Mouse (Mus musculus) brown adipose tissue, adult 24 weeks (tissue): Measurements from ENCODE around the gene Fbxo47. TPM values are rescaled to one million over a fixed set of nuclear protein-coding genes. Genes with fewer than 3 reads are reported as not detected.
"Not testable (repeated sequence)": the region's sequence is repeated elsewhere in the genome, so short reads cannot be mapped to it uniquely, and the experiment has no call there.

Experiments
- H3K27ac ChIP-seq: fragments of 200-500 bp; replicated peaks from 2 replicates; pipeline ENCODE4 v1.5.1; 2012; ENCODE audit warnings: low read depth, mild to moderate bottlenecking, low read length
- H3K4me1 ChIP-seq: fragments of 200-500 bp; 2 replicates; pipeline ENCODE4 v1.6.1; 2012; ENCODE audit warnings: low read length, mixed read lengths; ENCODE audit not compliant: control insufficient read depth, insufficient read depth, insufficient read length
- H3K4me3 ChIP-seq: fragments of 200-500 bp; 2 replicates; pipeline ENCODE4 v1.5.1; 2012; ENCODE audit warnings: low read depth, mild to moderate bottlenecking, low read length, moderate library complexity; ENCODE audit not compliant: insufficient read depth
- polyA plus RNA-seq: library from polyadenylated mRNA; stranded (reverse); fragments of >200 nt; gene quantifications from 2 replicates; pipeline ENCODE4 v1.2.4, GENCODE M21; 2012; ENCODE audit not compliant: missing spikeins, insufficient read depth, insufficient read length

Gene Fbxo47
- polyA plus RNA-seq, 1 experiment, result 1.3 TPM

DNA sequence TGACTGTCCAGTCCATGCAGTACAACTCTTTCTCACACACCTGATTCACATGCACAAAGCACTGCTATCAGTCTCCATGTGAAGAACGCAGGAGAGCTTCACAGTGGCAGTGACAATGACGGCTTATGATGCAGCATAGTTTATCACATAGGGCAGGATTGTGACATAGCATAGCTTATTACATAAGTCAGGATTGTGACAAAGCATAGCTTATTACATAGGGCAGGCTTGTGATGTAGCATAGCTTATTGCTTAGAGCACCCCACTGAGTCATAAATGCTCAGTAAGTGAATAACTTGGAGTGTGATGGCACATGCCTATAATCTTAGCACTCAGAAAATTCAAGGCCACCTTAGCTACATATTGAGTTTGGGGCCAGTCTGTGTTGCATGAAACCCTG is 28.5 kb downstream of the Fbxo47 start:
- Histone ChIP-seq H3K27ac (no peak overlapping the region), H3K4me3 (no peak overlapping the region), H3K4me1 (no peaks in the 10 kb centered on the region)

DNA sequence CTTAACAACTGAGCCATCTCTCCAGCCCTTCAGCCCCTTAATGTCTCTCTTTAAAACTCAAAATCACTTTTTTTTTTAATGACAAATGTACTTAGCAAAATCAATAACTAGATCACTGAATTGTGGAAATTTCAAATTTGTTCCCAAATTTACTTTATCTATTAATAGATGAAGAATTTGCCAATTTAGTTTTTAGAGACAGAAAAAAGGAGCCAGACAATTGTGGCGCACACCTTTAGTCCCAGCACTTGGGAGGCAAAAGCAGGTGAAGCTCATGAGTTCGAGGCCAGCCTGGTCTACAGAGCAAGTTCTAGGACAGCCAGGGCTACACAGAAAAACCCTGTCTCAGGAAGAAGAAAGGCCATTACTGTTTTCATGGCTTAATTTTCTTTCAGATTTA is 32.4 kb downstream of the Fbxo47 start:
- H3K4me3 ChIP-seq, result no peak overlapping the region
- no peak overlapping the region for H3K27ac ChIP-seq
- no peaks in the 10 kb centered on the region for H3K4me1 ChIP-seq

DNA sequence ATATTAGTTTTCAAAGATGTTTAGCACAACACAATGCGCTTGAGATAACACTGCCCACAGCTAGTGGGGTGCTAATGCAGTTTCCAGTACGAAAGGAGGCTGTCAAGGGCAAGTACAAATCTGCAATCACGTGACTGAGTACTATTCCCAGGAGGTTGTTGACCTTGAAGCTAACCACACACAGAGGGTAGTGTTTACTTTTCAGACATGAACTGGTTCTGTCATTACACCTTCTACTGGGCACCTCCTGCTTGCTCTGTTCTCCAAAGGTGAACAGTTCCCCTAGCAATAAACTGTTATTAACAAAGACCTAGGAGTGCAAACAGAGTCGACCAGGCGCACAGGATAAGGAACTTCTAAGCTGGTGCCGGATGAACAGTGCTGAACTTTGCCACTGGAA is 33.6 kb downstream of the Fbxo47 start:
- Histone ChIP-seq H3K4me1 (no peaks in the 10 kb centered on the region), H3K4me3 (no peak overlapping the region), H3K27ac (peak overlapping the region; percentile 85)

DNA sequence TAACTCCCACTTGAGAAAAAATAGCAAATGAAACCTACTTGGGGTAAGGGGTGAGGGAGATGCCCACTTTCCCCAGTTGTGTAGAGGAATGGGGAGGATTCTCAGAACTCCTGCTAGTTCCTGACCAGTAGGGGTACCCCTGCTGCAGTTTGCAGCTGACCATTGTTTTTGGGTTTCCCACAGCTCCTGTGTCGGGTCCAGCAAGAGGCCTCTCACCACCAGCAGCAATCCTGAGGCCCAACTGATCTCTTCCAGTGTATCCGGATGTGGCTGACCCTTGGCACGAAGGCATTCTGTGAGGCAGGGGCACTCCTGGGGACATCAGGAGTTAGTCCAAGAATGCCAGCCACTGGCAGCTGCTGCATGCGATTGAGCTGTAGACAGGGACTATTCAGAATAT is 42.0 kb downstream of the Fbxo47 start:
- Histone ChIP-seq H3K27ac (no peak overlapping the region), H3K4me1 (peaks cover 4% of the 10 kb centered on the region; the same call in 1 of the 2 replicates), H3K4me3 (no peak overlapping the region)

DNA sequence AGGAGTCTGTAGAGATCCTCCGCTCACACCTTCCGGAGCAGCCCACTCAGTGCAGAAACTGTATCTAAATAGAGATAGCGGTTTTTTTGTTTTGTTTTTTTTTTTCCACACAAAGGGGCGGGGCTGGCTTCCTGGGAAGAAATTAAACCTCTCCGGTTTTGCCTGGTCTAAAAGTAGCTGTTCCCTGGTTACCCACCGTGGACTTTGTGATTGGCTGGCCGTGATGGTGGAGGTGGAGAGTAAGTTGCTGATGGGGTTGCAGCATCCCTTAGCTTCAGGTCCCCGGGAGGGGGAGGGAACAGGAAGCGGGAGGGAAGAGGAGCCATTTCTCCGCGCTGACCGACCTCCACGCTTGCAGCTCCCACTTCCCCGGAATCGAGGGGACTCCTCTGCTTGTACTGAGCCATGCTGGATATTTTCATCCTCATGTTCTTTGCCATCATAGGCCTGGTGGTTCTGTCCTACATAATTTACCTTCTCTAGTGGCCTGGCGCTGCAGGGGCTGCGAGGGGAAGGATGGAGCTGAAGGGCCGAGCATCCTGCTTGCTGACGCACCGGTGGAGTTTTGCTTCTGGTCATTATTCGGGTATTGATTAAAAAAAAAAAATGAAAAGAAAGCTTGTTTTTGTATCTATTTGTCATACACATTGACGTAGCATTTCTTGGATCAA is 42.8 kb downstream of the Fbxo47 start:
- H3K4me3 ChIP-seq, result peak overlapping the region; percentile 57
- H3K27ac ChIP-seq, result peak overlapping the region; percentile 65
- H3K4me1 ChIP-seq, result peaks cover 4% of the 10 kb centered on the region; the same call in 1 of the 2 replicates

DNA sequence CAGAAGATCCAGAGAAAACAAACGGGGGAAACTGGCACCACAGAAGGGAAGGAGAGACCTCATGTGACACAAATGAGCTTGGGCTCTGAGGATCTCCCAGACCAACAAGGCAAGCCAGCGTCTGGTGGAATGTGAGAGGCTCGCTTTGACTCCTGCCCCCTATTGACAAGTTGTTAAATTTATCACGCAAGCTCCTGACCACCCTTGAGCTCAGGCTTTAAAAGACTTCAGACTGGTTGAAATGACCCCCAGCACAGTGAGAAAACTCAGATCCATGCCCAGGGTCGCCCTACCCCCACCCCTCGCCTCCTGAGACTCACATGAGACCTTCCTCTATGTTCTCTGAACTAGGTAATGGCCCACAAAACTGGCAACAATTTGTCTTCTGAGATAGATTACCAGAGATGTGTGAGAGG is 43.4 kb downstream of the Fbxo47 start, which contains the start of gene B230217C12Rik:
TSS of gene B230217C12Rik (plus strand) at position 242 of the 416 bp plus-strand sequence.
- Histone ChIP-seq H3K27ac (peak within 1 kb of the TSS; percentile 65), H3K4me1 (peaks cover 4% of the 10 kb centered on the region; the same call in 1 of the 2 replicates), H3K4me3 (peak within 1 kb of the TSS; percentile 57)

DNA sequence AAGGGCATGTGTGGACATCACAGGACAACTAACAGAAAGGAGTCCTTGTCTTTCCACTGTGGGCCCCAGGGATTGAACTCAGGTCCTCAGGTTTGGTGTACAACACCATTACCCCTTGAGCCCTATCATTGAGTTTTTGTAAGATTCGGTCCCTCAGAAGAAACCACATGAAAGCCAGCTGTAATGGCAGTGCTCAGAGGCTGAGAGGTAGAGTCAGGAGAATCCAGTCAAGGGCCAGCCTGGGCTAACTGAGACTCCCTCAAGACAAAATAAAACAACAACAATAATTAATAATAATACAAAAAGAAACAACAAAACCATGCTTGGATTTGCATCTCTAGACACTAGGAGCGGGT is 43.8 kb downstream of the Fbxo47 start:
- Histone ChIP-seq H3K4me3 (no peak overlapping the region), H3K4me1 (peaks cover 4% of the 10 kb centered on the region; the same call in 1 of the 2 replicates), H3K27ac (no peak overlapping the region)

DNA sequence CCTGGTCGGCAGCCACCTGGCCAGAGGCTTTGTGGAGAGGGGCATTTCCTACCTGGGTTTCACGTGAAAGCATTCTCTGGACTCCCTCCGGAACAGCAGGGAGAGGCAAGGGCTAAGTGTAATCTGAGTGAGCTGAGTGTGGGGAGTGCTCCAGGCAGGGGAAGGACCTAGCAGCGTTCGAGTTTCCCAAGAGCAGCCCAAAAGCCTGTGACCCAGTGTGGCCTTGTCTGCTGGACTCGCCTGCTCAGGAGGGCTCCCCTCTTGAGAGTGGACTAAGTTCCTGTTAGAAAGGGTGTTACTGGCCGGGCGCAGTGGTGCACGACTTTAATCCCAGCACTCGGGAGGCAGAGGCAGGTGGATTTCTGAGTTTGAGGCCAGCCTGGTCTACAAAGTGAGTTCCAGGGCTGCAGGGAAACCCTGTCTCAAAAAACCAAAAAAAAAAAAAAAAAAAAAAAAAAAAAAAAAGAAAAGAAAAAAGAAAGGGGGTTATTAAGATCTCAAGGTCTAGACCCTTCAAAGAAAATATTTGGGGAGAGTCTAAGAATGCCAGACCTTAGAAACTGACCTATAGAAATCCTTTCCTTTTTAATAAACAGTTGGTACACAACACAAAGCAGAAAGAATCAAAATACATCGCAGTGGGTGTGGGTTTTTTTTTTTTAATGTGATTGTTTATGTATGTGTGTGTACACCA is 44.4 kb downstream of the Fbxo47 start:
- Histone ChIP-seq H3K4me3 (no peak overlapping the region), H3K4me1 (peaks cover 4% of the 10 kb centered on the region; the same call in 1 of the 2 replicates), H3K27ac (0 out of 2 replicates have a peak overlapping the region, but pooled peaks have one; percentile 20)

DNA sequence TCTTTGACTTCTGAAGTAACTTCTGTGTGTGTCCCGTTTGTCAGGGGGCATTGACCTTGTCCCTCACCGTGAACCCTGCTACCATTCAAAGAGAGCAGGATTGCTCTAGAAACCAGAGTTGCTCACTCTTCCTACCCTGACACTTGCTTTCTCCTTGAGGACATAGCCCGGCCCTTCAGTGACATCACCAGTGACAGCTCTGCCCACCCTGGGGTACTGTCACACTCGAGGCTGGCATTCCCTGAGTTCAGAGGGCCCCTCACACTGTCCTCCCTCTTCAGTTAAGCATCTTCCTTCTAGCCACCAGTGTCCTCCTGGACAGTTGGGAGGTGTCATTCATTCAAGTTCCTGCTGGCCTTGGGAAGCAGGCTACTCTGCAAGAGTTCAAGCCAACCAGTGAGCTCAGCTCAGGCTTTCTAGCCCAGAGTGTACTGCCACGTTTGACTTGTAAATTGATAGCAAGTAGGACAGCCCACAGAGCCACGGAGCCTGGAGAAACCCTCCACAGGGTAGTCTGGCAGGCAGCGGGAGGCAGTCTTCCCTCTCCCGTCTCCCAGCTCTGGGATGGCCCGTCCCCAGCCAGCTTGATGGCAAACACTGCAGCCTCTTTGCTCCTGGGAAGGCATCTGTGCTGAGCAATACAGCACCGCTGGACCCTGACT is 45.0 kb downstream of the Fbxo47 start:
- Histone ChIP-seq H3K4me3 (no peak overlapping the region), H3K4me1 (peaks cover 4% of the 10 kb centered on the region; the same call in 1 of the 2 replicates), H3K27ac (peak overlapping the region; percentile 20; the same call in 1 of the 2 replicates)

DNA sequence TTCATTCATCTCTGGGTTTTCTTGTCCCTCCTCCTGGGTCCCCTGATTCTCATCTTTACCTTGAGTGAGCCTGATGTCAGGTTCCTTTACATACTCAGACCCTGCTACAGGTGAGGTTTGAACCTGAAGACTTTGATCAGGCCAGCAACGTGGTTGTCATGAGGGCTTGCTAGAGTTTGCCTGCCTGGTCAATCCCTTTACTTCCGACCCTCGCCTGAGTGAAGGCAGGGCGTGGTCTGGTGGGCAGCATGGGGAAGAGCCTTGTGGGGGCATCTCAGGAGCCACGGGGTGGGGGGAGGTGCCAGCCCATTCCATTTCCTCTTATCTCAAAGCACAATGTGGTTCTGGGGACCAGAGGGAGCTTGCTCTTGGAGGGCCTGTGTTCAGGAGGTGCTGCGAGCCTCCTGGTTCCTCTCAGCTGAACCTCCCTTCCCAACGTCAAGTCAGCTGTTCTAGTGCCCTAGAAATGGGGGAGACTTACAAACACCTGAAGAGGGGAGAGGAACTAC is 46.3 kb downstream of the Fbxo47 start:
- H3K4me1 ChIP-seq, result peaks cover 4% of the 10 kb centered on the region; the same call in 1 of the 2 replicates
- no peak overlapping the region for H3K27ac ChIP-seq
- H3K4me3 ChIP-seq, result no peak overlapping the region

DNA sequence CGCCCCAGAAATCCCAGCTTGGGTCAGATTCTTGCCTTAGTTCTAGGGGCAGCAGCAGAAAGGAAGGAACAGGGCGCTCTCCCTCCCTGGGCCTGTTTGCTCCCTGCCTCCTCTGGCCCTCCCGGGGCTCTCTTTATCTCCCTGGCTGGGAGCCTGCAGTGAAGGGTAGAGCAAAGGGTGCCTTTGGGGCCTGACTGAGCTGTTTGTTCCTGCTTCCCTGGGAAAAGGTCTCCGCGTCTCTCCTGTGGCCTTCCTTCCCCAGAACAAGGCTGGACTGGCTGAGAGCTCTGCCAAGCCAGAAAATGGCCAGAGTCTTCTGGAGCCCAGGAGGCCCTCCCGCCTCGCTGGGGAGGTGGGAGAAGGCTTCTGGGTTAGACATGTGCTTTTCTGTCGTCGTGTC is 46.9 kb downstream of the Fbxo47 start:
- not testable (repeated sequence) for H3K4me1 ChIP-seq, H3K4me3 ChIP-seq
- H3K27ac ChIP-seq, result peak overlapping the region; percentile 32; the same call in 1 of the 2 replicates

DNA sequence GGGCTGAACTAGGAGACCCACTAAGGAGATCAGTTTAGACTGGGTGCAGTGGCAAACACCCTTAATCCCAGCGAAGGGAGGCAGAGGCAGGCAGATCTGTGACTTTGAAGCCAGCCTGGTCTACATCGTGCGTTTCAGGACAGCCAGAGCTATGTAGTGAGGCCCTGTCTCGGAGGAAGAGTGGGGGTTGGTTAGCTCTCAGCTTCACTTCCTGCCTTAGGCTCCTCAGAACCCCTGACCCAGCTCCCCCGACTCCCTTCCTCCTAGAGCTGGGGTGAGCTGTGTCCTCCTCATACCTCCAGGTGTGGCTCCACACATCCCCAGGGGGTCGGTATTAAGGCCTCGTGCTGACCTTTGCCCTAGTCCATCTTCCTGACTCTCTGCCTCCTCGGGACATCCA is 47.4 kb downstream of the Fbxo47 start:
- no peak overlapping the region for H3K4me3 ChIP-seq
- peak overlapping the region; percentile 32 for H3K27ac ChIP-seq
- peaks cover 13% of the 10 kb centered on the region for H3K4me1 ChIP-seq

DNA sequence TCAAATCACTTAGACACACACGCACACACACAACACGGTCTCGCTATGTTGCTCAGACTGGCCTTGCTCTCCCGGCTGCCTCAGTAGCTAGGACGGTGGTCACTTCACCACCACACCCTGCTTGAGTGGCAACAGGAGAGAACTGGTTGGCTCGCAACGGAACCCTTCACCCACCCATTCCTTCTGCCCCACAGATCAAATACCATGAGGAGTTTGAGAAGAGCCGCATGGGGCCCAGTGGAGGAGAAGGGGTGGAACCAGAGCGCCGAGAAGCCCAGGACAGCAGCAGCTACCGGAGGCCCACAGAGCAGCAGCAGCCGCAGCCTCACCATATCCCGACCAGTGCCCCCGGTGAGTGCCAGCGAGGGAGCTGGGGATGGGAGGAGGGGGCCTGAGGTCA is 50.6 kb downstream of the Fbxo47 start:
- Histone ChIP-seq H3K4me1 (peaks cover 28% of the 10 kb centered on the region), H3K27ac (no peak overlapping the region)

DNA sequence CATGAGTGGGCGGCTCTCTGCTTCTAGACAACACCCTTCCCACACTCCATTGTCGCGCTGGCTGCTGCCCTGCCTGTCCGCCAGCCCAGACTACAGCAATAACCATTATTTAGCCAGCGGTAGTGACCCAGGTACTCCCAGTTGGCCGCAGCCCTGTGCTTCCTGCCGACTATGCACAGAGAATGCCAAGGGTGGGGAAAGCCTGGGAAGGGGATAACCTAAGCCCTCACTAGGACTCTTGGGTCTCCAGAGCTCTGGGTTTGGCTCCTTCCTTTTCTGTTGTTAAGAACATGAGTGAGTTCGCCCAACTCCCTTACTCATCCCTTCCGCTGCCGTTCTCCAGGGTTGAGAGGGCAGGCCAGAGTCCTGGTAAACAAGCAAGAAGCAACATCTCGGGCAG is 52.0 kb downstream of the Fbxo47 start:
- H3K27ac ChIP-seq, result peak overlapping the region; percentile 72
- H3K4me1 ChIP-seq, result peaks cover 32% of the 10 kb centered on the region
- no peak overlapping the region for H3K4me3 ChIP-seq

More for the DNA sequence above, 50.6 kb downstream of the Fbxo47 start:
- no peak overlapping the region for H3K4me3 ChIP-seq

DNA sequence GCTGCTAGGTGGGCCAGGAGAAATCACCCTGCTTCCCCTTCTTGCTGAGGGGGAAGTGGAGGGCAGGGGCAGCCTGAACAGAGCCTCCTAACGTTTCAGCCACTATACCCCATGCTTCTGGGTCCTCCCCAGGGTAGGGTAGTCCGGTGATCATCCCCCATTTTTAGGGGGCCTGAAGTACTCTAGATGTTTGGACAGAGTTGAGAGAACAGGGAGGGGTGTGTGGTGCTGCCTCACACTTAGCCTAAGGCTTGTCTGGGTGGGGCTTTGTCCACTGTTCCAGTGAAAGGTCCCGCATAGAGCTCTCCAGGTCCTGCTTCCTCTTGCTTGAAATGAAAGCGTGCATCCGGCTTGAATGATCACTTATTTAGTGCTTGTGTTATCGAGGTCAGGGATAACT is 53.5 kb downstream of the Fbxo47 start:
- Histone ChIP-seq H3K27ac (peak overlapping the region; percentile 18), H3K4me3 (no peak overlapping the region), H3K4me1 (peaks cover 44% of the 10 kb centered on the region)
